Mouse (Mus musculus): ENCODE data around the gene Cpne1. TPM values are rescaled to one million over a fixed set of nuclear protein-coding genes. Genes with fewer than 3 reads are reported as not detected.

Gene Cpne1
- polyA plus RNA-seq, 1 experiment = 57.2 TPM

GRCm38 (mm10) chr2:156065099-156066041 is 46.4 kb downstream of the Cpne1 start, which contains the start of gene Spag4:
Gene Spag4, plus strand, starts transcription at chr2:156065175.
- TF ChIP-seq POLR2A (IDR thresholded peaks at IDR 0.05; ENCODE audit: low read depth, low read length) (no peak), CTCF (conservative IDR thresholded peaks at IDR 0.05; ENCODE audit: insufficient read depth, insufficient read length, low read depth, low read length) (no peak)

GRCm38 (mm10) chr2:156052816-156053215 is 58.9 kb downstream of the Cpne1 start, which contains the start of gene Fer1l4:
Gene Fer1l4, minus strand, starts transcription at chr2:156052947.
- Histone ChIP-seq H3K36me3 (ENCODE audit: control insufficient read depth, insufficient read depth, low read length) (no peaks in the 10 kb centered on the region), H3K27me3 (replicated peaks; ENCODE audit: control insufficient read depth, insufficient read depth, low read length) (no peaks in the 10 kb centered on the region), H3K4me1 (ENCODE audit: control insufficient read depth, insufficient read depth, low read length) (no peaks in the 10 kb centered on the region), H3K4me3 (ENCODE audit: insufficient read depth, low read depth, low read length) (no peak within 1 kb of the TSS), H3K27ac (ENCODE audit: insufficient read depth, low read depth, low read length) (no peak within 1 kb of the TSS)
- WGBS = 76% methylated on average over 9 of the region's 9 CpGs
- TF ChIP-seq POLR2A (IDR thresholded peaks at IDR 0.05; ENCODE audit: low read depth, low read length) = no peak
- no peak for TF ChIP-seq CTCF (conservative IDR thresholded peaks at IDR 0.05; ENCODE audit: insufficient read depth, insufficient read length, low read depth, low read length)
- DNase-seq = no peak

More at GRCm38 (mm10) chr2:156065099-156066041, 46.4 kb downstream of the Cpne1 start, which contains the start of gene Spag4:
- no peaks in the 10 kb centered on the region for H3K27me3 ChIP-seq (replicated peaks; ENCODE audit: control insufficient read depth, insufficient read depth, low read length)
- H3K4me1 ChIP-seq (ENCODE audit: control insufficient read depth, insufficient read depth, low read length) = no peaks in the 10 kb centered on the region
- no peak within 1 kb of the TSS for H3K27ac ChIP-seq (ENCODE audit: insufficient read depth, low read depth, low read length)
- no peaks in the 10 kb centered on the region for H3K36me3 ChIP-seq (ENCODE audit: control insufficient read depth, insufficient read depth, low read length)
- peak within 1 kb of the TSS; percentile 59 for H3K4me3 ChIP-seq (ENCODE audit: insufficient read depth, low read depth, low read length)
- WGBS = under 1% methylated on average over 81 of the region's 81 CpGs
- peak; percentile 83 for DNase-seq

DNA sequence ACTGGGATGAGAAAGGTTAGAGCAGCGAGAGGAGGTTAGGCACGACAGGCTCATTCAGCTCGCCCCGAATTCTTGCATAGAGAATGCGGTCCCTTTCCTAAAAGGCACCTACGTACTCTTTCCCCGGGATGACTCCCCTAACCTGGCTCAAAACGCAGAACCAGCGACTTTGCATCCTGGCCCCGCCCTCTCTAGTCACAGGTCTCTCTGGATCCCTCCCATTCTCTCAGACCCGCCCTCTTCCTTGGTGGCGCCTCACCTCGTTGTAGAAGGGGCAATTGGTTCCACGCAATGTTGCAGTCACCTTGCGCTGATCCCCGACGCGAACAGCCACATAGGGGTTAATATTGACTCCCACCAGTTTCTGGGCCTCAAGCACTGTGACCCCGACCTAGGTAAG is 63.8 kb downstream of the Cpne1 start:
- TF ChIP-seq POLR2A (IDR thresholded peaks at IDR 0.05; ENCODE audit: low read depth, low read length) (no peak), CTCF (conservative IDR thresholded peaks at IDR 0.05; ENCODE audit: insufficient read depth, insufficient read length, low read depth, low read length) (no peak)
- Histone ChIP-seq H3K4me3 (ENCODE audit: insufficient read depth, low read depth, low read length) (no peak overlapping the region), H3K27me3 (replicated peaks; ENCODE audit: control insufficient read depth, insufficient read depth, low read length) (no peaks in the 10 kb centered on the region), H3K27ac (ENCODE audit: insufficient read depth, low read depth, low read length) (no peak overlapping the region), H3K4me1 (ENCODE audit: control insufficient read depth, insufficient read depth, low read length) (no peaks in the 10 kb centered on the region), H3K36me3 (ENCODE audit: control insufficient read depth, insufficient read depth, low read length) (no peaks in the 10 kb centered on the region)
- DNase-seq = peak; percentile 7
- 8% methylated on average over 19 of the region's 19 CpGs for WGBS

GRCm38 (mm10) chr2:156042903-156043302 is 68.9 kb downstream of the Cpne1 start:
- WGBS = 86% methylated on average over 8 of the region's 8 CpGs
- Histone ChIP-seq H3K27me3 (replicated peaks; ENCODE audit: control insufficient read depth, insufficient read depth, low read length) (no peaks in the 10 kb centered on the region), H3K4me3 (ENCODE audit: insufficient read depth, low read depth, low read length) (no peak overlapping the region), H3K36me3 (ENCODE audit: control insufficient read depth, insufficient read depth, low read length) (no peaks in the 10 kb centered on the region), H3K27ac (ENCODE audit: insufficient read depth, low read depth, low read length) (no peak overlapping the region), H3K4me1 (ENCODE audit: control insufficient read depth, insufficient read depth, low read length) (no peaks in the 10 kb centered on the region)
- no peak for DNase-seq
- no peak for TF ChIP-seq POLR2A (IDR thresholded peaks at IDR 0.05; ENCODE audit: low read depth, low read length)
- no peak for TF ChIP-seq CTCF (conservative IDR thresholded peaks at IDR 0.05; ENCODE audit: insufficient read depth, insufficient read length, low read depth, low read length)

GRCm38 (mm10) chr2:156039390-156039789 is 72.4 kb downstream of the Cpne1 start:
- H3K36me3 ChIP-seq (ENCODE audit: control insufficient read depth, insufficient read depth, low read length) = no peaks in the 10 kb centered on the region
- 88% methylated on average over 3 of the region's 3 CpGs for whole genome bisulfite sequencing
- no peaks in the 10 kb centered on the region for H3K4me1 ChIP-seq (ENCODE audit: control insufficient read depth, insufficient read depth, low read length)
- no peaks in the 10 kb centered on the region for H3K27me3 ChIP-seq (replicated peaks; ENCODE audit: control insufficient read depth, insufficient read depth, low read length)
- H3K4me3 ChIP-seq (ENCODE audit: insufficient read depth, low read depth, low read length) = no peak overlapping the region
- no peak for DNase-seq
- no peak overlapping the region for H3K27ac ChIP-seq (ENCODE audit: insufficient read depth, low read depth, low read length)
- TF ChIP-seq CTCF (conservative IDR thresholded peaks at IDR 0.05; ENCODE audit: insufficient read depth, insufficient read length, low read depth, low read length) (no peak), POLR2A (IDR thresholded peaks at IDR 0.05; ENCODE audit: low read depth, low read length) (no peak)

GRCm38 (mm10) chr2:156025482-156025881 is 86.3 kb downstream of the Cpne1 start:
- Histone ChIP-seq H3K27me3 (replicated peaks; ENCODE audit: control insufficient read depth, insufficient read depth, low read length) (no peaks in the 10 kb centered on the region), H3K36me3 (ENCODE audit: control insufficient read depth, insufficient read depth, low read length) (no peaks in the 10 kb centered on the region), H3K4me1 (ENCODE audit: control insufficient read depth, insufficient read depth, low read length) (no peaks in the 10 kb centered on the region), H3K27ac (ENCODE audit: insufficient read depth, low read depth, low read length) (no peak overlapping the region), H3K4me3 (ENCODE audit: insufficient read depth, low read depth, low read length) (no peak overlapping the region)
- DNase-seq = peak; percentile 47
- TF ChIP-seq CTCF (conservative IDR thresholded peaks at IDR 0.05; ENCODE audit: insufficient read depth, insufficient read length, low read depth, low read length) = no peak
- TF ChIP-seq POLR2A (IDR thresholded peaks at IDR 0.05; ENCODE audit: low read depth, low read length) = no peak

Other genes with a start within 250 kb of the Cpne1 start
- gene Uqcc1, start 181.7 kb downstream of the Cpne1 start, polyA plus RNA-seq (2012; rRNA removed) = 64.1 and 74.9 TPM in 2 replicates
- not detected in 2 replicates for gene Gm15557, start 171.2 kb downstream of the Cpne1 start, polyA plus RNA-seq (2012; rRNA removed)
- 0.29 and 0.41 TPM in 2 replicates for gene Gdf5, start 166.6 kb downstream of the Cpne1 start, polyA plus RNA-seq (2012; rRNA removed)
- 6.6 and 6.9 TPM in 2 replicates for gene Cep250, start 155.5 kb downstream of the Cpne1 start, polyA plus RNA-seq (2012; rRNA removed)
- 2.6 and 2.9 TPM in 2 replicates for gene 6430550D23Rik, start 104.0 kb downstream of the Cpne1 start, polyA plus RNA-seq (2012; rRNA removed)
- 327 and 345 TPM in 2 replicates for gene Ergic3, start 103.9 kb downstream of the Cpne1 start, polyA plus RNA-seq (2012; rRNA removed)
- 0.38 and 0.67 TPM in 2 replicates for gene Fer1l4, start 59.0 kb downstream of the Cpne1 start, polyA plus RNA-seq (2012; rRNA removed)
- 3.3 and 3.6 TPM in 2 replicates for gene Spag4, start 46.8 kb downstream of the Cpne1 start, polyA plus RNA-seq (2012; rRNA removed)
- 13.2 and 14.8 TPM in 2 replicates for gene Rbm12, start within 50 bp of the Cpne1 start, polyA plus RNA-seq (2012; rRNA removed)
- 1.9 and 2.6 TPM in 2 replicates for gene Gm28036, start 15.1 kb upstream of the Cpne1 start, polyA plus RNA-seq (2012; rRNA removed)
- 396 and 507 TPM in 2 replicates for gene Romo1, start 32.1 kb upstream of the Cpne1 start, polyA plus RNA-seq (2012; rRNA removed)
- gene Nfs1, start 32.2 kb upstream of the Cpne1 start, polyA plus RNA-seq (2012; rRNA removed) = 112 and 138 TPM in 2 replicates
- 31.1 and 39.3 TPM in 2 replicates for gene Rbm39, start 68.3 kb upstream of the Cpne1 start, polyA plus RNA-seq (2012; rRNA removed)
- 14.6 and 16.3 TPM in 2 replicates for gene Phf20, start 84.5 kb upstream of the Cpne1 start, polyA plus RNA-seq (2012; rRNA removed)
- gene Cnbd2, start 200.3 kb upstream of the Cpne1 start, polyA plus RNA-seq (2012; rRNA removed) = 2.5 and 2.8 TPM in 2 replicates
- gene Scand1, start 200.7 kb upstream of the Cpne1 start, polyA plus RNA-seq (2012; rRNA removed) = 154 and 230 TPM in 2 replicates

Measured in kidney, adult 2 months (tissue).